In genomic region chr10:5805731-5806307, GRCm38 (mm10) we compare ENCODE assay signal across 8 mouse cellular contexts. TPM values are rescaled to one million over a fixed set of nuclear protein-coding genes. Genes with fewer than 3 reads are reported as not detected.
A peak's percentile ranks its signal among the peaks of the same experiment; 100 is the strongest.
DNase-seq lines count a peak whose midpoint lies in the region; ATAC-seq lines count a peak whose summit lies in the region.

No protein-coding gene starts in this region.

- peak overlapping the region; percentile 84 for H3K27ac ChIP-seq in hindbrain, embryonic 14.5 days

- no peaks in the 10 kb centered on the region for H3K27me3 ChIP-seq in hindbrain, embryonic 14.5 days (ENCODE audit: control insufficient read depth, insufficient read depth, low read length)

- under 1% methylated on average over 43 of the region's 43 CpGs for WGBS in hindbrain, embryonic 14.5 days

- ATAC-seq in hindbrain, embryonic 14.5 days (ENCODE audit: low FRiP score) = peak; percentile 96

- H3K36me3 ChIP-seq in hindbrain, embryonic 14.5 days (replicated peaks; ENCODE audit: control insufficient read depth, insufficient read depth) = peaks cover 10% of the 10 kb centered on the region

- peak overlapping the region; percentile 59 for H3K9ac ChIP-seq in hindbrain, embryonic 14.5 days

- H3K4me3 ChIP-seq in hindbrain, embryonic 14.5 days (replicated peaks; ENCODE audit: low read length) = peak overlapping the region; percentile 69

- DNase-seq in ZHBTc4 (ENCODE audit: low read depth, low spot score) = peak; percentile 99
- peak; percentile 89 to 97 for DNase-seq in cerebellum, postnatal 36 days
- DNase-seq in frontal cortex, postnatal 25 days (ENCODE audit: low spot score in 2 of 2) = peak; percentile 74 to 88
- DNase-seq in hindbrain, embryonic 14.5 days (ENCODE audit: low spot score) = peak; percentile 96
- DNase-seq in layer of hippocampus, postnatal 25 days (ENCODE audit: extremely low spot score in 1 of 2, low spot score in 1 of 2) = peak; percentile 85 to 90
- DNase-seq in lung, postnatal 25 days (ENCODE audit: low spot score) = peak; percentile 97
- DNase-seq in retina, adult 2 months (ENCODE audit: low read depth, low spot score) = peak; percentile 92
- peak; percentile 96 to 98 for DNase-seq in thymus, postnatal 36 days

- peaks cover 18% of the 10 kb centered on the region for H3K4me1 ChIP-seq in hindbrain, embryonic 14.5 days (replicated peaks; ENCODE audit: control insufficient read depth, insufficient read depth, low read length)

- peak overlapping the region; percentile 83 for H3K4me2 ChIP-seq in hindbrain, embryonic 14.5 days (replicated peaks)

- H3K9me3 ChIP-seq in hindbrain, embryonic 14.5 days (ENCODE audit: control insufficient read depth, low read length) = no peaks in the 10 kb centered on the region

RNA-seq across cellular contexts. Expression of gene Fbxo5, which starts 0.4 kb away (rescaled TPM):
- polyA plus RNA-seq in hindbrain, embryonic 14.5 days (2014; fragmentation: Nextera tagmentation; extraction: Ambion mirVana) = 9.8 and 13.7 TPM in 2 replicates
- 1 to 10 TPM; 1.0 to 1.3 TPM for total RNA-seq in layer of hippocampus, postnatal 25 days (2021)

RNA-seq across cellular contexts. Expression of gene Mtrf1l, which starts 17.9 kb away (rescaled TPM):
- 11.6 and 12.2 TPM in 2 replicates for polyA plus RNA-seq in hindbrain, embryonic 14.5 days (2014; fragmentation: Nextera tagmentation; extraction: Ambion mirVana)
- 10 to 100 TPM; 11.4 TPM for total RNA-seq in layer of hippocampus, postnatal 25 days (2021)

Comparison
In these comparisons a context has a peak if more than half of its experiments do, and no peak if none do; other contexts are left out.
1. Peak in every context shown above with its lines: DNase-seq, ATAC-seq, H3K4me3 ChIP-seq and H3K27ac ChIP-seq.